Mouse (Mus musculus): ENCODE measurements around the gene Rnd3. TPM values are rescaled to one million over a fixed set of nuclear protein-coding genes. Genes with fewer than 3 reads are reported as not detected.

Rnd3 gene
- total and polyA plus RNA-seq, 3 experiments: 0.22 TPM; not detected in 2

DNA sequence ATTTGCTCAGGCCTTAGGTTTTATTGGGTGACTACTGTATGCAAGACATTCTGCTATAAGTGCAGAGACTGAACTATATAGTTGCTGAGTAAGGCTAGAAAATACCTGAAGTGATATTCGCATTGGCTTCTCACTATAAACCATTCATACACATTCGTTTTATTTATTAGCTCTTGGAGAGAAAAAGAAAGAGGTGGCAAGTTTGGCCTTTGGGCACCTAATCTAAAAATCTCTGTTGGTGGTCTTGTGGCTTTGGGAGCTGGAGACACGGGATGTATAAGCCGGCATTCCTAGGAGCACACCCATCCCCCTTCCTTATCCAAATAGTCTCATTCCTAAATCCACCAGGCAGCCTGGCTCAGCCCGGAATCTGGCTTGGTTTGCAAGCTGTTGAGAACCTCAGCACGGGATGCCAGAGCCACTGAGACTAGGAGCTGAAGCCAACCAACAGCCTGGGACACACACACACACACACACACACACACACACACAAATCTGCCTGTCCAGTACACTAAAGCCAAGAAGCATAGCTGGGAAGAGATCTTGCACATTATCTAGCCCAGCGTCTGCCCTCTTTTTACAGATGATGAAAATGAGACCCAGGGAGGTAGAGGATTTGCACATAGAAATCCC lies 3.0 kb downstream of the Rnd3 start:
- Histone ChIP-seq H3K36me3 (replicated peaks) (no peaks in the 10 kb centered on the region), H3K4me3 (ENCODE audit: low read depth, low read length) (no peak overlapping the region), H3K27me3 (ENCODE audit: insufficient read depth, low read length) (no peaks in the 10 kb centered on the region), H3K4me1 (ENCODE audit: insufficient read depth, low read depth, low read length) (no peaks in the 10 kb centered on the region), H3K9me3 (replicated peaks) (peaks cover 36% of the 10 kb centered on the region)
- no peak for ATAC-seq (ENCODE audit: extremely low read depth, insufficient number of reproducible peaks, low FRiP score, poor library complexity, severe bottlenecking)
- no peak for DNase-seq (ENCODE audit: low spot score)
- TF ChIP-seq CTCF (IDR thresholded peaks at IDR 0.05; ENCODE audit: low read depth, low read length): no peak
- no peak for TF ChIP-seq GATA1 (IDR thresholded peaks at IDR 0.05; ENCODE audit: borderline replicate concordance, low read length)

DNA sequence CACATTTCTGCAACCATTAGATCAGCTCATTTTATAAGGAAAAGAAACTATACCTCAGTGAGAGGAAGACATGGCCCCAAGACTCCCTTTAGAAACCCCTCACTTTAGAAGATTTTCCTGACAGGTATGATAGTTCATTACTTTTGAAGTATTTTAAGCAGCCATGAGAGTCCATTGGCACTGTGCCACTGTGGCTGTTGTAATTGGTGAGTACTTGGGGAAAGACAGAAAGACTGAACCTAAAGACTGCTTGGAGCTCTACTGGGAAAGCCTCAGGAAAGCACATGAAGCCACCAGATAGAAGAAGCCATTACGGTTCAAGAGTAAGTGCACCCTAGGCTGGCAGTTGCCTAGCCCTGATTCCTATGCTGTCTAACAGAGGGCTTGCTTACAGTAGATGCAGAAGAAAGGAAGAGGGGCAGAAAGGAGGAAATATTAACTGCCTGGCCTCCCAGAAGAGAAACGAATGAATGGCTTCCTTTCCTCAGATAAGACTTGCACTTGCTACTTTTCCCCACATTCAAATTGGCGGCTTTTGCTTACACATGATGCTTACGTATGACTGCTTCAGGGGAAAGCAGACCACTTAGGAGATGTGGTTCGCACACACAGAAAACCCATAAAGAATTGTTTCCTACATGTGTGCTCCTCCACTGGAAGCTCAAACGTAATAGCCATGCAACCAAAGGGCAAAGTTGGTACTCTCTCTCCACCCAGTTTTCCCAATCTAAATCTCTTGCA lies 4.4 kb downstream of the Rnd3 start:
- no peak for DNase-seq (ENCODE audit: low spot score)
- TF ChIP-seq CTCF (IDR thresholded peaks at IDR 0.05; ENCODE audit: low read depth, low read length) (no peak), GATA1 (IDR thresholded peaks at IDR 0.05; ENCODE audit: borderline replicate concordance, low read length) (no peak), GATA2 (IDR thresholded peaks at IDR 0.05; ENCODE audit: borderline replicate concordance, low read depth, low read length) (no peak), TAL1 (conservative IDR thresholded peaks at IDR 0.05; ENCODE audit: low read depth, low read length) (no peak), POLR2AphosphoS5 (IDR thresholded peaks at IDR 0.05; ENCODE audit: insufficient replicate concordance, low read depth, low read length) (no peak)
- no peak for ATAC-seq (ENCODE audit: extremely low read depth, insufficient number of reproducible peaks, low FRiP score, poor library complexity, severe bottlenecking)
- H3K36me3 ChIP-seq (replicated peaks): no peaks in the 10 kb centered on the region
- no peaks in the 10 kb centered on the region for H3K4me1 ChIP-seq (ENCODE audit: insufficient read depth, low read depth, low read length)
- no peak overlapping the region for H3K4me3 ChIP-seq (ENCODE audit: low read depth, low read length)
- H3K9me3 ChIP-seq (replicated peaks): peaks cover 32% of the 10 kb centered on the region
- no peaks in the 10 kb centered on the region for H3K27me3 ChIP-seq (ENCODE audit: insufficient read depth, low read length)

DNA sequence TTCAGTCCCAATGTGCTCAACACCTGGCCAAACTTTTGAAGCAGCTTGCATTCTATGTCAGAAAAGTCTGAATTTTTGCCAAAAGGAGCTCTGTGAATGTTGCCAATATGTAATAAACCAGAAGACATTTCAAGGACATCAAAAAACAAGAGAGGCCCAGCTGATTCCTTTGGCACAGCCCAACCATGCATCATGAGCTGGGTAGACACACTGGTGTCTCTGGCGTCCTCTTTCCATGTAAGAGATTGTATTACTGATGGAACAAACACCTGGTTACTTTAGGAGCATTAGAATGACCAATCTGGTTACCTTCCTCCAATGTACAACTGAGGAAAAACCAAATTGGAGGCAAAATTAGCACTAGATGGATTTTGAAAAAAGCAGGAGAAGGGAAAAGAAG lies 6.5 kb downstream of the Rnd3 start:
- Histone ChIP-seq H3K27me3 (ENCODE audit: insufficient read depth, low read length) (no peaks in the 10 kb centered on the region), H3K4me1 (ENCODE audit: insufficient read depth, low read depth, low read length) (no peaks in the 10 kb centered on the region), H3K36me3 (replicated peaks) (no peaks in the 10 kb centered on the region), H3K9me3 (replicated peaks) (peaks cover 22% of the 10 kb centered on the region), H3K4me3 (ENCODE audit: low read depth, low read length) (no peak overlapping the region)
- TF ChIP-seq POLR2AphosphoS5 (IDR thresholded peaks at IDR 0.05; ENCODE audit: insufficient replicate concordance, low read depth, low read length) (no peak), GATA2 (IDR thresholded peaks at IDR 0.05; ENCODE audit: borderline replicate concordance, low read depth, low read length) (no peak), GATA1 (IDR thresholded peaks at IDR 0.05; ENCODE audit: borderline replicate concordance, low read length) (no peak), TAL1 (conservative IDR thresholded peaks at IDR 0.05; ENCODE audit: low read depth, low read length) (no peak), CTCF (IDR thresholded peaks at IDR 0.05; ENCODE audit: low read depth, low read length) (no peak)
- DNase-seq (ENCODE audit: low spot score): no peak
- no peak for ATAC-seq (ENCODE audit: extremely low read depth, insufficient number of reproducible peaks, low FRiP score, poor library complexity, severe bottlenecking)

DNA sequence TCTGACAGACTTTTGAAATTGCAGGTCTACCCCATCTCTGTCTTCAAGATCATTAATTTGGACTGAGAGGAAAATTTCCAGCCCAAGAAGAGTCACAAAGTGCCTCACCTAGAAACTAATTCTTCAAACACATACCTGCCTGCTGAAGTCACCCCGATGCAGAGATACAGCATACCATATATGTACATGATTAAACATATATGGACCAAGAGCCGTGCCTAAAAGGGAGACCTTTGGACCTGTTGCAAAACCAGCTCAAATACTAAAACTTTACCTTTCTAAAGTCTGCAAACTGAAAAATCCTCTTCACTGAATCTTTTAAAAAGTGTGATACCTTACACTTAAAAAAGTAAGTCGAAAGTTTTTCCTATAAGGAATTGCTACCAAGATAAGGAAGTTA lies 7.6 kb downstream of the Rnd3 start:
- DNase-seq (ENCODE audit: low spot score) (no peak), ATAC-seq (ENCODE audit: extremely low read depth, insufficient number of reproducible peaks, low FRiP score, poor library complexity, severe bottlenecking) (no peak)
- Histone ChIP-seq H3K36me3 (replicated peaks) (no peaks in the 10 kb centered on the region), H3K9me3 (replicated peaks) (peaks cover 14% of the 10 kb centered on the region), H3K27me3 (ENCODE audit: insufficient read depth, low read length) (no peaks in the 10 kb centered on the region), H3K4me3 (ENCODE audit: low read depth, low read length) (no peak overlapping the region), H3K4me1 (ENCODE audit: insufficient read depth, low read depth, low read length) (no peaks in the 10 kb centered on the region)
- no peak for TF ChIP-seq POLR2AphosphoS5 (IDR thresholded peaks at IDR 0.05; ENCODE audit: insufficient replicate concordance, low read depth, low read length)
- no peak for TF ChIP-seq CTCF (IDR thresholded peaks at IDR 0.05; ENCODE audit: low read depth, low read length)
- no peak for TF ChIP-seq GATA2 (IDR thresholded peaks at IDR 0.05; ENCODE audit: borderline replicate concordance, low read depth, low read length)
- TF ChIP-seq TAL1 (conservative IDR thresholded peaks at IDR 0.05; ENCODE audit: low read depth, low read length): no peak
- no peak for TF ChIP-seq GATA1 (IDR thresholded peaks at IDR 0.05; ENCODE audit: borderline replicate concordance, low read length)

DNA sequence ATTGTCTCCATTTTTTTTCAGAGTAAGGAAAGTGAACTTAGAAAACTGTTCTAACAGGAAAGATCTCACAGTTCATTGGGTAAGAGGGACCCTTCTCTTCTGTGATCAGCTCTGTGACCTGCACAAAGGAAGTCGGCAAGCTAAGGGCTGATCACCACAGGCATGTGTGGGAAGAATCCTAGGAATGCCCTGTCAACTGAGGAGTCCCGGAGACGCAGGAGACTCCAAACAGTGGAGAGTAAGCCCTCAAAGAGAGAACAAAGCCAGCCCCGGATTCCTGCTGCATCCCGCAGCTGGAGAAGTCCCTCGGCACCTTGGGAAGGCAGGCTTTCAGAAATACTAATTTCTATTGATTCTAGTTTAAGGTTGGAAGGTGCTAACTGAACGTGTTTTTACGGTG lies 8.4 kb downstream of the Rnd3 start:
- ATAC-seq (ENCODE audit: extremely low read depth, insufficient number of reproducible peaks, low FRiP score, poor library complexity, severe bottlenecking) (no peak), DNase-seq (ENCODE audit: low spot score) (no peak)
- no peak for TF ChIP-seq GATA2 (IDR thresholded peaks at IDR 0.05; ENCODE audit: borderline replicate concordance, low read depth, low read length)
- no peak for TF ChIP-seq POLR2AphosphoS5 (IDR thresholded peaks at IDR 0.05; ENCODE audit: insufficient replicate concordance, low read depth, low read length)
- TF ChIP-seq CTCF (IDR thresholded peaks at IDR 0.05; ENCODE audit: low read depth, low read length): no peak
- no peak for TF ChIP-seq TAL1 (conservative IDR thresholded peaks at IDR 0.05; ENCODE audit: low read depth, low read length)
- no peak for TF ChIP-seq GATA1 (IDR thresholded peaks at IDR 0.05; ENCODE audit: borderline replicate concordance, low read length)
- H3K9me3 ChIP-seq (replicated peaks): peaks cover 15% of the 10 kb centered on the region
- no peak overlapping the region for H3K4me3 ChIP-seq (ENCODE audit: low read depth, low read length)
- no peaks in the 10 kb centered on the region for H3K36me3 ChIP-seq (replicated peaks)
- no peaks in the 10 kb centered on the region for H3K27me3 ChIP-seq (ENCODE audit: insufficient read depth, low read length)
- no peaks in the 10 kb centered on the region for H3K4me1 ChIP-seq (ENCODE audit: insufficient read depth, low read depth, low read length)

DNA sequence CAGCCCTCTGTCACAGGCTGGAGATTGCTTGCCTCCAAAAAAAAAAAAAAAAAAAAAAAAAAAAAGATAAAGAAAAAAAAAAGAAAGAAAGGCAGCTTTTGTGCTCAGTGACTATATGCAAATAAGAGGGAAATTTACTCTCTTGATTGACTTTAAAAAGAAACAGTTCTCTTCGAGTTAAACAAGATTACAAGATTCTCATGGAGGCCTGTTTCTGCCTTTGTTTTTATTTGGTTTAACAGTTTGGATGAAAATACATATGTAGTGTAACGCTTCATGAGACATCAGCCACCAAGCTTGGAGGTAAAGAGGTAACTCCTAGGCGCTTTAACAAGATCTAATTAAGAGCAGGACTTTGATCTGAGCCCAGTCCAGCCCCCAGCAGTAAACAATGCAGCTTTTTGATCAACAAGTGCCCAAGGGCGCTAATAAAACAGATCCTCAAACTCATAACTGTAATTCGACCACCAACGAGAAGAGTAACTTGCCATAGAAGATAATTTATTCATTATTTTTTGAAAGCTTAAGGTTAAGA lies 8.9 kb downstream of the Rnd3 start:
- Histone ChIP-seq H3K9me3 (replicated peaks) (peaks cover 15% of the 10 kb centered on the region), H3K36me3 (replicated peaks) (no peaks in the 10 kb centered on the region), H3K27me3 (ENCODE audit: insufficient read depth, low read length) (no peaks in the 10 kb centered on the region), H3K4me1 (ENCODE audit: insufficient read depth, low read depth, low read length) (no peaks in the 10 kb centered on the region), H3K4me3 (ENCODE audit: low read depth, low read length) (no peak overlapping the region)
- TF ChIP-seq GATA2 (IDR thresholded peaks at IDR 0.05; ENCODE audit: borderline replicate concordance, low read depth, low read length) (no peak), POLR2AphosphoS5 (IDR thresholded peaks at IDR 0.05; ENCODE audit: insufficient replicate concordance, low read depth, low read length) (no peak), CTCF (IDR thresholded peaks at IDR 0.05; ENCODE audit: low read depth, low read length) (no peak), GATA1 (IDR thresholded peaks at IDR 0.05; ENCODE audit: borderline replicate concordance, low read length) (no peak), TAL1 (conservative IDR thresholded peaks at IDR 0.05; ENCODE audit: low read depth, low read length) (no peak)
- ATAC-seq (ENCODE audit: extremely low read depth, insufficient number of reproducible peaks, low FRiP score, poor library complexity, severe bottlenecking) (no peak), DNase-seq (ENCODE audit: low spot score) (no peak)
